Mouse (Mus musculus): ENCODE measurements around the gene Sec23ip.

Sec23ip gene

DNA sequence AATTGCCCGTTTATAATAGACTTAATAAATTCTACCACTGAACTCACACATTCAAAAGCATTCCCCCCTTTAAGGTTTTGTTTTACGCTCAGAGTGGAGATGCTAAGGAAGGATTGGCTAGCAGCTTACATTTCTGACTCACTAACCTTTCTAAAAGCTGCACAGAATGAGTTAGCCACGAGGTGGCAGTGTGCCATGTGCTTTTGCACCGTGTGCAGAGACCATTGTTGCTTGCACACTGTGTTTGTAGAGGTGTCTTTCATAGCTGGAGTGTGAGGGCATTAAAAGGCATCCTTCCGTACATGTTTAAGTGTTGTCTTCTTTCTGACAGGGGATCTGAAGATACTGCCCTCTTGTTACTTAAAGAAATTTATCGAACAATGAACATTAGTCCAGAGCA is 34.6 kb downstream of the Sec23ip start:
- peak; percentile 14 to 48 for DNase-seq (ENCODE audit: low spot score in 2 of 2)

DNA sequence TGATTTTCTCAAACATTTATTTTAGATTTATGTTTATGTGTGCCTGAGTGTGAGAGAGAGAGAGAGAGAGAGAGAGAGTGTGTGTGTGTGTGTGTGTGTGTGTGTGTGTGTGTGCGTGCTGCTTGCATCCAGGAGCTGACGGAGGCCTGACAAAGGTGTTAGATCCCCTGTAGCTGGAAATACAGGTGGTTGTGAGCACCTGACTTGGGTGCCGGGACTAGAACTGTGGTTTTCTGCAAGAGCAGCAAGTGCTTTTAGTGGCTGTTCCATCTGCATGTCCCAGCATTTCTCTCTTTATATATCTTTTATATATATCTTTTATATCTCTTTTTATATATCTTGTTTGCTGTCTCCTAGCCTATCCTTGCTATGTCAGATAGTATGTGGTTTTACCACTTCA is 37.1 kb downstream of the Sec23ip start:
- DNase-seq (ENCODE audit: low spot score in 2 of 2), result no peak

DNA sequence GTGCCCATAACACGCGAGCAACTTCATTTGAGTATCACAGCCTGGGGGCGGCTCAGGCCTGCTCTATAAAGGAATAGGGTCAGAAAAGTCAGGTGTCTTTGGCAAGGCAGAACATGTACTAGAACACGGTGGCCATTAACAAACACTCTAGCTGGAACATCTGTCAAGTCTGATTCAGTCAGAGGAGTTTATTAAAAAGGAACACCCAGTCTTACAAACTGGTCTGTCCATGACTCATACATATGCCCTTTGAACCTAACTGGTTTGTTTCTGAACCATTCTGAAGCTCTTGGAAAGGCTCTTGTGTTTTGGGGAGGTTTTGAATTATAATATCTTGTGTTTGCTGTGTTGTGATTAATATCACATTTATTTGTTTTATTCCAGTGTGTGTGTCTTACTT is 45.3 kb downstream of the Sec23ip start:
- no peak for DNase-seq (ENCODE audit: low spot score in 2 of 2)

GRCm38 (mm10) chr7:128793464-128793863 is 48.7 kb downstream of the Sec23ip start:
- DNase-seq (ENCODE audit: low spot score in 2 of 2), result no peak

DNA sequence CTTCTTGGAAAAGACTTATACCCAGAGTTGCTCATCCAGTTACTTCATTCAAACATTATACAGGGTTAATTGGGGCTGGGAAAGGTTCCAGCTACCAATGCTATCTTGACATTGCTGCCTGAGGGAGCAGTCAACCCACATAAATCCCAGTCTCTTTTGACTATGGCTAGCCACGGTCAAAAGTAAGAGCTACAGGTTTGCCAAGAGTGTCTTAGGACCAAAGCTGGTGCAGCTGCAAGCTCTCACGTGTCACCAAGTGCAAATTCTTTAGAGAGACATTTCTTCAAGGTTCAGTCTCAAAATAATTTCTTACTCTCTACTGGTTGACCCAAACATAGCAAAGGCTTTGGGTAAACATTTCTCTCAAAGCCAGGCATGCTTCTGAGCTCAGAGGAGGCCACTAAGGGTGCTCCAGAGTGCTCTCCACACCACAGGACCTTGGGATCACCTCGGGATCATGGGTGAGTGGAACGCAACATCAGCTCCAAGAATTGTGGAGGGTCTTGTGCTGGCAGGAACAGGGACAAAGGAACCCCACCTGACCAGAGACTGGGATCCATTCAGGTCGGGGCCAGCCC is 80.3 kb downstream of the Sec23ip start:
- no peak for DNase-seq (ENCODE audit: low spot score in 2 of 2)

DNA sequence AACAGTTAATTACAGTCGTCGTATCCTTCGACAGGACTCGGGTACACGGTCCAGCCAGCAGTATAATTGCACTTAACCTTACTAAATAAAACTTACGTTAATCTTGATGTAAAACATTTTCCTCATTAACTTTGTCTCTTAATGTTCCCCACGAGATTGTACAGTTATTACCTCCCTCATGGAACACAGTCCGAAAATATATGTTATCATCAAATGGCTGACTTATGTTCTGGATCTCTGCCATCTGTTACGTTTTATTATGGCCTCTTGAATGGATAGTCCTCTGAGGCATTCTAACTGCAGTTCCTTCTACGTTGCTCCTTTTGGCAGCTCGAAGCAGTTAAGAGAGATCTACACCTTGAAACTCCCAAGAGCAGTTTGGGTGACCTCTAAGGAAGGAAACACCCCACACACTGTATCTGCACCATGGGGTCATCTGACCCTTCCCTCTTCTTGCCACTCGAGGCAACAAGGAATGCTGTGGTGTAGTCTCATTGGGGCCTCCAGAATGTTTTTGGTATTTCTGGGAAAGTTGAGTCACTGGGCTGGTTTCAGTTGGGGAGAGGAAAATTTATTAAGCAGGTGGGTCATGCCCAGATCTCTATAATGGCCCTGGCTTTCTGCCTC is 87.8 kb downstream of the Sec23ip start:
- DNase-seq (ENCODE audit: low spot score in 2 of 2), result no peak

DNA sequence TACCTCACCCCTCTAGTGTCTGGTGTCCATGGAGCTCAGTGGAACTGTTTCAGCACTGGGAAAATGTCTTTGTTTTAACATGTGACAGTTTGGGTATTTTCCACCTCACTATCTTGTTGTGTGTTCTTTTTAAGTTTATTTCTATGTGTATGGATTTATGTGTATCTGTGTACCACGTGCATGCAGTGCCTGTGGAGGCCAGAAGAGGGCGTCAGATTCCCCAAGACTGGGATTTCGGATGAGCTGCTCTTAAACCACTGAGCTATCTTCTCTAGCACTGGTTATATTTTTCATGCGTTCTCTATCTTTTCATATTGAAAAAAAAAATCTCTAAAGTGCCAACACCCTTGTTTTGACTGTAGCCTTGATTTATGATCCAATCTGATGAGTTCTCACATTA is 88.5 kb downstream of the Sec23ip start:
- DNase-seq (ENCODE audit: low spot score in 2 of 2), result no peak

Measured in frontal cortex, postnatal 10 days (tissue).